In the genomic region with DNA sequence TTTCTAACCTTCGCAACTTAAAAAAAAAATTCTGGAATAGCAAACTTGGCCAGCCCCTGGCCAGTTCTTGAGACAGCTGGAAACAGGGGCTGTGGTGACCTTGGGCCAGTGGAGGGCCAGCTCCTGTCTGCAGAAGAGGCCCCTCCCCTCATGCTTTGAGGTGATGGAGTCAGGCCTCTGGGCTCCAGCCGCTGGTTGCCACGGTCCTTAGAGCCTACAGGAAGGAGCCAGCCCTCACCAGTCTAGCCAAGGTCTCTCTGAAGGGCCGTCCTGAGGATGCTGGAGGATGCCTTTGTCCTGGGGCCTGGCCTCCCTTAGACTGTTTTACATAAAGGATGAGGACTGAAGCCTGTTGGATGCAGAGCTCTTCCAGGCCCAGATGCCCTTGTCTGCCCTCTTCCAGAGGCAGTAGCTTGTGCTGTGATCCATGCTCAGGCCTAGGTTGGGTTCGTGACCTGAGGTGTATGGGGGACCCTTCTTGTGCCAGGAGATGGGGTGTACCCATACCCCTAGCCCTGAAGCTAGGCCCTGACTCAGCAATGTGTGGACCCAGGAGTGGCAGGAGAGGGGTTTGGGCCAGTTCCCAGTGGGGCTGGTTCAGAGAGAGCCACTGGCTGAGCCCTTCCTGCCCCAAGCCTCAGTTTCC, we compare ENCODE assay signal across 9 mouse cellular contexts. TPM values are rescaled to one million over a fixed set of nuclear protein-coding genes. Genes with fewer than 3 reads are reported as not detected.
A peak's percentile ranks its signal among the peaks of the same experiment; 100 is the strongest.
DNase-seq lines count a peak whose midpoint lies in the region; ATAC-seq and TF ChIP-seq lines count a peak whose summit lies in the region.
"Had no signal": no experiment of that assay in that cellular context is flagged by ENCODE, and none has a peak within 500 bp of the region (broad histone marks: within the 10 kb centered on the region; RNA-seq: fewer than 3 reads in every experiment).

No protein-coding gene starts in this region.

- H3K36me3 ChIP-seq in E14TG2a.4 (ENCODE audit: insufficient read depth, low read length): peaks cover 23% of the 10 kb centered on the region
- no peaks in the 10 kb centered on the region for H3K36me3 ChIP-seq in embryonic facial prominence, embryonic 15.5 days
- H3K36me3 ChIP-seq in limb, embryonic 14.5 days (ENCODE audit: control insufficient read depth, insufficient read depth, low read length): peaks cover 11% of the 10 kb centered on the region; the same call in 1 of the 2 replicates

- ATAC-seq in frontal cortex, adult (ENCODE audit: low TSS enrichment): peak; percentile 18; the same call in 1 of the 2 replicates
- 0 out of 2 replicates have a peak, but pooled peaks have one; percentile 27 for ATAC-seq in embryonic facial prominence, embryonic 15.5 days (ENCODE audit: insufficient number of reproducible peaks, low FRiP score, low TSS enrichment, low read depth)
- peak; percentile 18 for ATAC-seq in limb, embryonic 14.5 days (ENCODE audit: low FRiP score, low read depth)
- ATAC-seq in activated CD4-positive, CD25-positive, alpha-beta regulatory T cell, adult 4 months: no peak

- H3K9ac ChIP-seq in embryonic facial prominence, embryonic 15.5 days: peak overlapping the region; percentile 67
- H3K9ac ChIP-seq in limb, embryonic 14.5 days (ENCODE audit: low read depth, low read length, severe bottlenecking): peak overlapping the region; percentile 93

- no peak for TF ChIP-seq CTCF in E14TG2a.4 (conservative IDR thresholded peaks at IDR 0.05; ENCODE audit: low read length)

- no peak for DNase-seq in frontal cortex, postnatal 14 days (ENCODE audit: low spot score in 2 of 2)
- DNase-seq in limb, embryonic 14.5 days (ENCODE audit: low spot score): no peak
- DNase-seq in retina, embryonic 14.5 days (ENCODE audit: low spot score): peak; percentile 43
- no peak for DNase-seq in thymus, postnatal 36 days

- 16% methylated on average over 5 of the region's 5 CpGs for WGBS in embryonic facial prominence, embryonic 15.5 days
- 21% methylated on average over 5 of the region's 5 CpGs for WGBS in limb, embryonic 14.5 days

- H3K9me3 ChIP-seq in E14TG2a.4 (ENCODE audit: low read length): no peaks in the 10 kb centered on the region
- H3K9me3 ChIP-seq in embryonic facial prominence, embryonic 15.5 days (replicated peaks): no peaks in the 10 kb centered on the region
- no peaks in the 10 kb centered on the region for H3K9me3 ChIP-seq in limb, embryonic 14.5 days (ENCODE audit: control insufficient read depth, low read length)

- H3K4me1 ChIP-seq in E14TG2a.4 (replicated peaks; ENCODE audit: low read depth, low read length): peaks cover 37% of the 10 kb centered on the region
- peaks cover 22% of the 10 kb centered on the region for H3K4me1 ChIP-seq in embryonic facial prominence, embryonic 15.5 days
- peaks cover 18% of the 10 kb centered on the region for H3K4me1 ChIP-seq in limb, embryonic 14.5 days (ENCODE audit: control insufficient read depth, insufficient read depth, low read length)

- TF ChIP-seq POLR2A in limb, embryonic 14.5 days (IDR thresholded peaks at IDR 0.05; ENCODE audit: borderline replicate concordance, extremely low read depth, insufficient read depth, insufficient read length): no peak

- H3K27ac ChIP-seq in embryonic facial prominence, embryonic 15.5 days (replicated peaks): peak overlapping the region; percentile 24; the same call in 1 of the 2 replicates
- peak overlapping the region; percentile 58; the same call in 1 of the 2 replicates for H3K27ac ChIP-seq in limb, embryonic 14.5 days (replicated peaks; ENCODE audit: low read depth, low read length)
- H3K27ac ChIP-seq: macrophage had no signal

- H3K4me2 ChIP-seq in embryonic facial prominence, embryonic 15.5 days (replicated peaks): peak overlapping the region; percentile 81
- H3K4me2 ChIP-seq in limb, embryonic 14.5 days (replicated peaks; ENCODE audit: low read depth, low read length, severe bottlenecking): peak overlapping the region; percentile 92

- peaks cover 19% of the 10 kb centered on the region for H3K27me3 ChIP-seq in E14TG2a.4 (ENCODE audit: insufficient read depth, low read length)
- no peaks in the 10 kb centered on the region for H3K27me3 ChIP-seq in embryonic facial prominence, embryonic 15.5 days
- no peaks in the 10 kb centered on the region for H3K27me3 ChIP-seq in limb, embryonic 14.5 days (ENCODE audit: control insufficient read depth, insufficient read depth, low read length)

- peak overlapping the region; percentile 83 for H3K4me3 ChIP-seq in E14TG2a.4 (replicated peaks; ENCODE audit: low read length)
- H3K4me3 ChIP-seq in embryonic facial prominence, embryonic 15.5 days (replicated peaks): peak overlapping the region; percentile 63
- H3K4me3 ChIP-seq in limb, embryonic 14.5 days (replicated peaks; ENCODE audit: low read length): peak overlapping the region; percentile 76

RNA-seq across cellular contexts. Expression of gene Fam69b, which starts 0.7 kb away (rescaled TPM):
- polyA plus RNA-seq in embryonic facial prominence, embryonic 15.5 days (2015; fragmentation: Nextera tagmentation; extraction: Ambion mirVana): 44.0 and 48.6 TPM in 2 replicates
- polyA plus RNA-seq in limb, embryonic 14.5 days (2012; rRNA removed): 42.2 and 62.8 TPM in 2 replicates
- polyA plus RNA-seq in limb, embryonic 14.5 days (2014; fragmentation: Nextera tagmentation; extraction: Ambion mirVana): 47.5 and 54.2 TPM in 2 replicates
- polyA plus RNA-seq in activated CD4-positive, CD25-positive, alpha-beta regulatory T cell, adult 4 months (2017; shearing (Covaris generic)): 1 to 10 TPM in 1 of 2 experiments, under 1 TPM in 1; 0.90 to 2.1 TPM
- polyA plus RNA-seq: macrophage had no signal

RNA-seq across cellular contexts. Expression of gene Agpat2, which starts 24.7 kb away (rescaled TPM):
- 31.7 and 32.2 TPM in 2 replicates for polyA plus RNA-seq in embryonic facial prominence, embryonic 15.5 days (2015; fragmentation: Nextera tagmentation; extraction: Ambion mirVana)
- 27.8 and 35.1 TPM in 2 replicates for polyA plus RNA-seq in limb, embryonic 14.5 days (2012; rRNA removed)
- polyA plus RNA-seq in limb, embryonic 14.5 days (2014; fragmentation: Nextera tagmentation; extraction: Ambion mirVana): 24.1 and 28.9 TPM in 2 replicates
- polyA plus RNA-seq in activated CD4-positive, CD25-positive, alpha-beta regulatory T cell, adult 4 months (2017; shearing (Covaris generic)): 10 to 100 TPM in 1 of 2 experiments, 1 to 10 TPM in 1; 8.2 to 11.0 TPM

RNA-seq across cellular contexts. Expression of gene Lcn4, which starts 42.2 kb away (rescaled TPM):
- not detected in 2 replicates for polyA plus RNA-seq in embryonic facial prominence, embryonic 15.5 days (2015; fragmentation: Nextera tagmentation; extraction: Ambion mirVana)
- not detected in 2 replicates for polyA plus RNA-seq in limb, embryonic 14.5 days (2012; rRNA removed)
- not detected in 2 replicates for polyA plus RNA-seq in limb, embryonic 14.5 days (2014; fragmentation: Nextera tagmentation; extraction: Ambion mirVana)
- polyA plus RNA-seq in activated CD4-positive, CD25-positive, alpha-beta regulatory T cell, adult 4 months (2017; shearing (Covaris generic)): under 1 TPM; 0.89 to 0.96 TPM
- polyA plus RNA-seq: macrophage had no signal

RNA-seq across cellular contexts. Expression of gene Gm20532, which starts 42.5 kb away (rescaled TPM):
- polyA plus RNA-seq in embryonic facial prominence, embryonic 15.5 days (2015; fragmentation: Nextera tagmentation; extraction: Ambion mirVana): not detected in 2 replicates
- not detected in 2 replicates for polyA plus RNA-seq in limb, embryonic 14.5 days (2012; rRNA removed)
- polyA plus RNA-seq in limb, embryonic 14.5 days (2014; fragmentation: Nextera tagmentation; extraction: Ambion mirVana): not detected in 2 replicates
- not detected for polyA plus RNA-seq in activated CD4-positive, CD25-positive, alpha-beta regulatory T cell, adult 4 months (2017; shearing (Covaris generic))

RNA-seq across cellular contexts. Expression of gene Egfl7, which starts 49.1 kb away (rescaled TPM):
- 111 and 125 TPM in 2 replicates for polyA plus RNA-seq in embryonic facial prominence, embryonic 15.5 days (2015; fragmentation: Nextera tagmentation; extraction: Ambion mirVana)
- 262 and 311 TPM in 2 replicates for polyA plus RNA-seq in limb, embryonic 14.5 days (2012; rRNA removed)
- 104 and 108 TPM in 2 replicates for polyA plus RNA-seq in limb, embryonic 14.5 days (2014; fragmentation: Nextera tagmentation; extraction: Ambion mirVana)
- polyA plus RNA-seq in activated CD4-positive, CD25-positive, alpha-beta regulatory T cell, adult 4 months (2017; shearing (Covaris generic)): 1 to 10 TPM in 1 of 2 experiments, under 1 TPM in 1; 0.95 to 1.3 TPM

Comparison
In these comparisons a context has a peak if more than half of its experiments do, and no peak if none do; other contexts are left out.
1. RNA of gene Fam69b, which starts 0.7 kb away (polyA plus RNA-seq): 42.2 to 62.8 TPM in limb, embryonic 14.5 days and 44.0 to 48.6 TPM in embryonic facial prominence, embryonic 15.5 days; 0.90 to 2.1 TPM in activated CD4-positive, CD25-positive, alpha-beta regulatory T cell, adult 4 months; every median in the first group is over 10 times any median in the second.
2. Peak in every context shown above with its lines, with median percentiles within 50 percentile points of each other: H3K4me3 ChIP-seq.